Mouse (Mus musculus) right cerebral cortex, postnatal 25 days (tissue): ENCODE data around the gene Nrl.

Experiments used
- DNase-seq: peaks from one replicate; pipeline ENCODE4 v3.0.0; 2022

The Nrl gene

GRCm38 (mm10) chr14:55524785-55525184 is at the start of gene Nrl:
TSS of gene Nrl (minus strand) at chr14:55524981.
- no peak for DNase-seq

DNA sequence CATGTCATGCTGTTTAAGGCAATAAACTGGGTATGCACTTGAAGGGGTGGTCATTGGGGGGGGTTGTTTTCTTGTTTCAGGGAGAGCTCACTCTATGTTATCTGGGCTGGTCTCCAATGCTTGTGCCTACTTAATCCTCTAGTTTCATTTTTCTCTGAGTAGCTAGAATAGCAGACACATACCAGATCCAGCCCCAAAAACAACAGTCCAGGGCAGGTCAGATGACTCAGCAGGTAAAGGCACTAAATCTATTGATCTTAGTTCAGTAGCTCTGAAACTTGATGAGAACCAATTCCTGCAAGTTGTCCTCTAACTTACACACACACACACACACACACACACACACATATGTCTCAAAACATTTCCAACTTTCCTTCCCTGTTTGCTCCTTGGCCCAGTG is 47.0 kb upstream of the Nrl start:
- no peak for DNase-seq

- no peak for DNase-seq
Observed at GRCm38 (mm10) chr14:55570588-55570987, 45.8 kb upstream of the Nrl start.

DNA sequence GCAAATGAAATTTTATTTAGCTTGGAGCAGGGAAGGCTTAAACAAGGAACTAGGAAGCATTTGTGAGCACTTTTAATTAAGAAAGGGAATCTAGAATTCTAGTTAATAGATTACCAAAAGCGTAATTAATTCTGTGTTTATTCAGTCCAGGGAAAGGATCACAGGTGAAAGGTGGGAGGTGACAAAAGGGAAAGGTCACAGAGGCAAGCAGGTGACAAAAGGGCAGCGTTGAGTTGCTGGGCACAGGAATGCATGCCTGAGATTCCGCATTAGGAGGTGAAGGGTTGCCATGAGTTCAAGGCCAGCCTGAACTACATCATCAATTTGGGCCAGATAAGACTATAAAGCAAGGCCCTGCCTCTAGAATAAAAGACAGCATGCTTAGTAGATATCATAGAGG is 42.7 kb upstream of the Nrl start:
- DNase-seq, result no peak

GRCm38 (mm10) chr14:55565748-55566147 is 41.0 kb upstream of the Nrl start:
- DNase-seq, result no peak

- no peak for DNase-seq
Observed at GRCm38 (mm10) chr14:55563249-55563648, 38.5 kb upstream of the Nrl start.

DNA sequence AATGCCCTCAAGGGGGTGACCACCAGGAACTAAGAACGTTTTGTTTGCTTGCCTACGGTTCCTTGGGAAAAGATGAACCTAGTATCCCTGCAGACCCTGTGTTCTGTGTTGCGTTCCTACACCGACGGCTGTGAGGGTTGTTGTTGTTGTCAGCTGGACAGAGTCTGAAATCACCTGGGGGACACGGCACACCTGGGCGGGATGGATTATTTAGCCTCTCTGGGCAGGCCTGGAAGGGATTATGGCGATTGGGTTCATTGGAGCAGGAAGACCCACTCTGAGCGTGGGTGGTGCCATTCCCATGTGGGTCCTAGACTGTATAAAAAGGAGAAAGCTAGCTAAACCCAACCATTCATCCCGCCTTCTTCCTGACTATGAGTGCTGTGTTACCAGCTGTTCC is 37.1 kb upstream of the Nrl start:
- DNase-seq, result no peak

DNA sequence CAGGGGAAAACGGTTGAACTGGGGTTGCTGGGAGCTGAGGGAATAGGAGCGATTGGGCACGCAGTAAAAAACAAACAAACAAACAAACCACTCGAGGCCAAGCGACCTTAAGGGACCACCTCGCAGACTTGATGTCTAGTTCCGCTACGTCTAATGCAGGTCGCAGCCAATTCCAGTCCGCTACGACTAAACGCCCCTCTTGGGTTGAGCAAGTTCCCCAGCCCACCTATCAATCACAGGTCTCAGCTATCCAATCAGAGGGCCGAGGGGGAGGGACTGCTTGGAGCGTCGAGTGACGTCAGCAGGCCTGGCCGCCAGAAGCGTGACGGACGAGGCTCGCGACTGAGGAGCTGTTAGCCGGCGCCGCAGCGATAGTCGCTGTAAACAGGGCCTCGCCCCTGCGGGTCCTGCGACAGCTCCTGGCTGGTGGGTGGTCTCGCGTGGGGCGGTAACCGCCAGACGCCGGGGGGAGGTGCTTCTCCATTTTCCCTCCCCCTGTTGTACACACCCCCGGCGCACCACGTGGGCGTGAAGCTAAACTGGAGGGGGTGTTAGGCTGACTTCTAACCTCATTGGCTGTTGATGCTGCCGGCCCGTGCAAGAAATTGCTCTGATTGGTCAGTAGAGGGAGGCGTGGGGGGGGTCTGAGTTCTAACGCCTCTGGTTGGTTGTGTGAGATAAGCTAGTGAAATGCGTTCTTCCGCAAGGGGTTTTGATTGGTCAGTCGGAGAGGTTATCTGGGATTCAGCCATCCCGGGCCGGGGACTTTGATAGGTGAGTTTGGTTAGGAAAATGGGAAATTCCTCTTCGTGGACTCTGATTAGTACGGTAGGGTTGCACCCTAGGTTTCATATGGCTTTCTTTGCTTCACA is 35.7 kb upstream of the Nrl start, which contains the start of gene A730061H03Rik:
A730061H03Rik (minus strand) TSS at position 205 of the 872 bp plus-strand sequence.
- peak; percentile 98 for DNase-seq

DNA sequence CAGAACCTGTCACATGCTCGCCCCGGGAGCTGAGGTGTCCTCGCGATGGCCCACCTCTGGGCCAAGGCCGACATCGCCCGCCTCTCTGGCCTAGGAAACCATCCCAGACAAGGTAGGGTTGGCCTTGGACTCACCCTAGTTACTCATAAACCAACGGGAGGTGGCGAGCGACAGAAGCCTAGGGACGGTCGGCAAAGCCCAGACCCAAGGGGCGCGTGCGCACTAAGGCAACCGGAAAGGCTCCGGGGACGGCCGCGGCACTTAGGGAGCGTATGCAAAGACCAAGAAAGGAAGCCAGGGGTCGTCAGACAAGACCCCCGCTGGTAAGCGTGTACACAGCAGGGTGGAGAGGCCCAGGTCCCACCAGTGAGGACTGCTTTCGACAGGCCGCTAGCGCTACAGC is 35.0 kb upstream of the Nrl start, which contains the start of gene Dcaf11:
Dcaf11 (plus strand) TSS at position 208 of the 403 bp plus-strand sequence.
- peak; percentile 87 for DNase-seq

- DNase-seq, result no peak
Observed at GRCm38 (mm10) chr14:55558740-55559448, 34.1 kb upstream of the Nrl start.

DNA sequence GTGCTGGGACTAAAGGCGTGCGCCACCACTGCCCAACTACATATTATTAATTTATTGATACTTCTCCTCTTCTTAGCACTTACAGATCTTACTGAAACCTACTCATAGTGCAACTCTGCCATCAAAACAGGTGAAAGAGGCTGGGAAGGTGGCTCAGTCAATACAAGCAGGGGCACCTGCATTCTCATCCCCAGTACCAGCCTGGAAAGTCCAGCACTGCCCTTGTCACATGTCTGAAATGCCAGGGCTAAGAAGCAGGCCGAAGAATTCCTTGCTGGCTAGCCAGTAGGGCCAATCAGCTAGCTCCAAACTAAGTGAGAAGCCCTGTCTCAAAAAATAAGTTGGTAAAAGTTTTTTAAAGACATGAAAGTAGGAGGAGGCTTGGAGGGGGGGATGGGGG is 32.8 kb upstream of the Nrl start:
- no peak for DNase-seq

DNA sequence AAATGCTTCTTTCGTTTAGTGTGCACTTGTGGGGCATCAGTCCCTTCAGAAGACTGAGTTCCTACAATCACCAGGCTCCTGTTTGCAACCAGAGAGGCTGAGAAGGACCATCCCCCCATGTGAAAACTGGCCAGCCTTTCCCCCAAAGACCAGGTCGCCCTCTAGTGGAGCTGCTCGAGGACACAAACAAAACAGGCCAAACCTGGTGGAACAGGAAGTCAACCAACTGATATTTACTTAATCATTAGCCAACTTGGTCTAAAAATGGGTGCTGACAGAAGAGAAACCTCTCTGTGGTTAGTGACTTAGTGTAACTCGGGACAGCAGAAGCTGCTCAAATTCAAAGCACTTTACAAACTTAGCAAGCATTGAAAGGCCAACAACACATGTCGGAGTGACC is 32.2 kb upstream of the Nrl start:
- DNase-seq, result peak; percentile 50

- DNase-seq, result no peak
Observed at GRCm38 (mm10) chr14:55555788-55556187, 31.0 kb upstream of the Nrl start.

DNA sequence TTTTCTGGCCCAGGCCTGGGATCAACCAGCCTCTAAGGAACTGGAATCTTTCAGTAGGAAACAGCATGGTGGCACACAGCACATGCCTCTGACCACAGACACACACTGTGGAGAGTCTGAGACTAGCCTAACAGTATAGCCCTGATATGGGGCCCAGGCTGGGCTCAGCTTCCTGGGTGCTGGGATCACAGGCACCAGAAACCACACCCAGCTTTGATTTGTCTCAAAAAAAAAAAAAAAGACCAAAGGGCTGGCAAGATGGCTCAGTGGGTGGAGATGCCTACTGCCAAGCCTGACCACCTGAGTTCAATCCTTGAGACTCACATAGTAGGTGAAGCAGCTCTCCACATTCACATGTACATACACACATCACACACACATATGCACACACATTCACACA is 29.9 kb upstream of the Nrl start:
- DNase-seq, result no peak

DNA sequence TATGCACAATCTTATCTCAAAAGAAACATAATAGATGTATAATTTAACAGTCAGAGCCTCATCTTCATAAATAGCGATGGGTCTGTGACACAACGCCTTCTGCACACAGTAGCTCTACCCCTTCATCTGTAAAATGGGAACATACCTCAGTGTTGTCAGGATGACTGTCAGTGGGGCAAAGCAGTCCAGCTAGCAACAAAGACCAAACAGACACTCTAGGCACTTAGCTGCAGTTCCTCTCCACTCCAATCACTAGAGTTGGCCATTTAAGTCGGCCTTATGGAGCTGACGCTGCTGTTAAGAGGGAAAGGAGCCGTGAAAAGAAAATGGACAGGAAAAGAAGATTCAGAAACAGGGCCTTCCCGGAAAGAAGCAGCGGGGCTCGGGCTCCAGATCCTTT is 27.0 kb upstream of the Nrl start:
- DNase-seq, result no peak

- no peak for DNase-seq
Observed at GRCm38 (mm10) chr14:55551347-55551746, 26.6 kb upstream of the Nrl start.

DNA sequence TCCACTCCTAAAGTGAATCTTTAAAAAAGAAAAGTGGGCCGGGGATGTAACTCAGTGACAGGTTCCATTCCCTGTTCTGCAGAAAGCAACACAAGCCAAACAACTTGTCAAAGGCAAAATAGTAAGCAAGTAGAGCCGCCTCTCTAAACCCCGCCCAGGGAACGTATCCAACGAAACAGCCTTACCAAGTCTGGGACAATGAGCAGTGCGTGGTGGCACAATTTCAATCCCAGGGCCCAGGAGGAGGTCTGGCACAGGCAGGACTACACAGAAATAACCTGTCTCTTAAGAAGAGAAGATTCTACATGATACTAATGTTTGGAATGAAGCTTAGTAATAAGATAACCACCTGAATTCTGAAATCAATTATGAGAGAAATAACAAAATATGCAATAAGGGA is 25.4 kb upstream of the Nrl start:
- DNase-seq, result no peak

GRCm38 (mm10) chr14:55544334-55544733 is 19.6 kb upstream of the Nrl start:
- no peak for DNase-seq

GRCm38 (mm10) chr14:55542268-55542667 is 17.5 kb upstream of the Nrl start:
- no peak for DNase-seq

- peak; percentile 74 for DNase-seq
Observed at GRCm38 (mm10) chr14:55540787-55541321, 16.1 kb upstream of the Nrl start.

DNA sequence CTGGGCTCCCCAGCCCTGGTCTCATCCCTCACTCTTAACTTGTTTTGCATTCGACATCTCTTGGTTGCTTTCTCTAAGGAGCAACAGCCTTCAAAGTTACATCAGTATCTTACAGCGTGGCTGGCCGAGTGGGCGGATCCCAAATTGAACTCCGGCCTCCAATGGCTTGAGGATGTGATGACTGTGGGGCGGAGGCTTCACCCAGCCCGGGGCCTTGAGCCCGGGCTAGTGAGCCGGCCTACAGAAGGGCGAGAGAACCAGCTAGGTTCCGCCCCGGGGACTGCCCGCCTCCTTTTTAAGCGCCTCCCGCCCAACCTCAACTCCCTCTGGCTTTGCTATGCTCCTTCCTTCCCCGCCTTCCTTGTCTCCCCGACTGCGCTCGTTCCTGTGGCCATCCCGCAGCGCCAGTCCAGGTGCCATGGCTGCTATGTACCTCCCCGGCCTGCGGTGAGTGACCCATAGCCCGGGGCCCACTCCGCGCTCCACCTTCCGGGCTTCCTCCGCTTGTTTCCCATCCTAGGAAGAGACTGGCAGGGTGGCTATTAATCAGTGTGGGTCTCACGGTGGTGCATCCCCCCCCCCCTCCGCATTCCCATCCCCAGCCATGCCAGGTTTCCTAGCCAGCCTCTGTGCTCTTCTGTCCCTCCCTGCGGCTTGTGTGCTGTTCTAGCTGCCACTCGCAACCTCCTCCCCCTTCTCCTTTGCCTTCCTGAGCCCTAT is 15.4 kb upstream of the Nrl start, which contains the start of gene Pck2:
Pck2 (plus strand) TSS at position 200 of the 720 bp plus-strand sequence.
- DNase-seq, result peak; percentile 76

DNA sequence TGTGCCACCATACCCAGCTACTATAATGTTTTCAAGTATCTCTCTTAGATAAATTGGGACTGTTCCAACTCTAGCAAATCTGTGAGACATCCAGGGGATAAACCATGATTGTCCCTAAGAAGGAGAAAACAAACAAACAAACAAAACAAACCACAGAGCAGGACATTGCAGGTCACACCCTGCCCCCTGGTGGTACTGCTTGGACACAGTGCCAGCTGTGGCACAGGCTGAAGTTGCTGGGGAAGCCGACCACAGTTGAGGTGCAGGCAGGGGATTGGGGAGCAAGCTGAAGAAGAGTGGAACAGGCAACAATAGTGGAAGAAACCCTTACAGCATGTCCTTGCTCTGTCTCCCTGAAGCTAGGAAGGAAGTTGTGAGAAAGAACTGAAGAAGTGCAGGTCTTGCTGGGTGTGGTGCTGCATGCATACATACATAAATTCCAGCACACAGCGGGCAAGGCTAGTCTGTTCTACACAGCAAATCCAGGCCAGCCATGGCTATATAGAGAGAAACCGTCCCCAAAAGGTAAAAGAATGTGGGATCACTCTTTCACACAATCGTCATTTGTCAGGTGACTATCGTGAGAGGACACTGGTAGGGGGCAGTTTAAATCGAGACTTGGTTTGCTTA is 11.4 kb upstream of the Nrl start:
- DNase-seq, result no peak

DNA sequence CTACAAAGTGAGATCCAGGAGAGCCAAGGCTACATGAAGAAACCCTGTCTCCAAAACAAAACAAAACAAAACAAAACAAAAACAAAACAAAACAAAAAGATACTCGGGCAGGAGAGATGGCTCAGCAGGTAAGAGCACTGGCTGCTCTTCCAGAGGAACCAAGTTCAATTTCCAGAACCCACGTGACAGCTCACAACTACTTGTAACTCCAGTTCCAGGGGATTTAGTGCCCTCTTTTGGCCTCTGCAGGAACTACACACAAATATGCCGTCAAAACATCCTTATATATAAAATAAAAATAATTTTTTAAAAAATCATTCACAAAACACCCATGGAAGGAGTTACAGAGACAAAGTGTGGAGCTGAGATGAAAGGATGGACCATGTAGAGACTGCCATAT is 3.2 kb upstream of the Nrl start:
- no peak for DNase-seq
